Comparison of ENCODE assay signal across 26 mouse cellular contexts in genomic region chr7:24348896-24349295, GRCm38 (mm10). TPM values are rescaled to one million over a fixed set of nuclear protein-coding genes. Genes with fewer than 3 reads are reported as not detected.
A peak's percentile ranks its signal among the peaks of the same experiment; 100 is the strongest.
DNase-seq lines count a peak whose midpoint lies in the region; ATAC-seq and TF ChIP-seq lines count a peak whose summit lies in the region.
"Had no signal": no experiment of that assay in that cellular context is flagged by ENCODE, and none has a peak within 500 bp of the region (broad histone marks: within the 10 kb centered on the region; RNA-seq: fewer than 3 reads in every experiment).

Gene Lypd5 (plus strand): TSS chr7:24349196.

- 33% methylated on average over 6 of the region's 6 CpGs for WGBS in embryonic facial prominence, embryonic 15.5 days
- 45% methylated on average over 6 of the region's 6 CpGs for WGBS in embryonic facial prominence, embryonic 10.5 days
- WGBS in lung, adult 2 months: 39% methylated on average over 6 of the region's 6 CpGs
- 42% methylated on average over 6 of the region's 6 CpGs for WGBS in stomach, embryonic 16.5 days
- 36% methylated on average over 6 of the region's 6 CpGs for WGBS in heart, embryonic 12.5 days

- H3K9ac ChIP-seq in embryonic facial prominence, embryonic 15.5 days: no peak within 1 kb of the TSS
- H3K9ac ChIP-seq in stomach, embryonic 16.5 days (ENCODE audit: low read length): peak within 1 kb of the TSS; percentile 7; the same call in 1 of the 2 replicates
- H3K9ac ChIP-seq in heart, embryonic 12.5 days: no peak within 1 kb of the TSS
- H3K9ac ChIP-seq: embryonic facial prominence, embryonic 13.5 days; hindbrain, embryonic 12.5 days had no signal

- no peak within 1 kb of the TSS for H3K27ac ChIP-seq in embryonic facial prominence, embryonic 15.5 days (replicated peaks)
- no peak within 1 kb of the TSS for H3K27ac ChIP-seq in embryonic facial prominence, embryonic 10.5 days (replicated peaks)
- H3K27ac ChIP-seq in stomach, embryonic 16.5 days (ENCODE audit: low read length): no peak within 1 kb of the TSS
- no peak within 1 kb of the TSS for H3K27ac ChIP-seq in heart, embryonic 12.5 days (ENCODE audit: poor library complexity, severe bottlenecking)
- H3K27ac ChIP-seq: embryonic facial prominence, embryonic 13.5 days; heart, adult 2 months; heart, embryonic 10.5 days; hindbrain, embryonic 12.5 days; hindbrain, postnatal 0 days had no signal

- no peaks in the 10 kb centered on the region for H3K27me3 ChIP-seq in embryonic facial prominence, embryonic 15.5 days
- H3K27me3 ChIP-seq in embryonic facial prominence, embryonic 10.5 days (replicated peaks; ENCODE audit: low read depth, poor library complexity, severe bottlenecking): 0 out of 2 replicates have a peak, but pooled peaks cover 7% of the 10 kb centered on the region
- H3K27me3 ChIP-seq in stomach, embryonic 16.5 days (ENCODE audit: control insufficient read depth, insufficient read depth, low read length): no peaks in the 10 kb centered on the region
- H3K27me3 ChIP-seq in heart, embryonic 12.5 days (replicated peaks): peaks cover 29% of the 10 kb centered on the region

- no peak for ATAC-seq in embryonic facial prominence, embryonic 15.5 days (ENCODE audit: insufficient number of reproducible peaks, low FRiP score, low TSS enrichment, low read depth)
- no peak for ATAC-seq in stomach, embryonic 16.5 days (ENCODE audit: insufficient read depth, low FRiP score)
- no peak for ATAC-seq in heart, embryonic 12.5 days (ENCODE audit: insufficient number of reproducible peaks, low FRiP score)
- ATAC-seq: forebrain, embryonic 14.5 days; hindbrain, postnatal 0 days; inflammation-experienced regulatory T-cells, adult 6 months; intestine, embryonic 16.5 days; Patski had no signal

- no peaks in the 10 kb centered on the region for H3K36me3 ChIP-seq in embryonic facial prominence, embryonic 15.5 days
- H3K36me3 ChIP-seq in embryonic facial prominence, embryonic 10.5 days (replicated peaks): no peaks in the 10 kb centered on the region
- no peaks in the 10 kb centered on the region for H3K36me3 ChIP-seq in stomach, embryonic 16.5 days (ENCODE audit: control insufficient read depth, insufficient read depth, low read length)
- H3K36me3 ChIP-seq in heart, embryonic 12.5 days: no peaks in the 10 kb centered on the region
- H3K36me3 ChIP-seq: embryonic facial prominence, embryonic 13.5 days; G1E; heart, embryonic 10.5 days; hindbrain, embryonic 12.5 days had no signal

- no peak for TF ChIP-seq CTCF in lung, adult 2 months (IDR thresholded peaks at IDR 0.05; ENCODE audit: insufficient read depth, low read length)

- H3K4me2 ChIP-seq in embryonic facial prominence, embryonic 15.5 days (replicated peaks): no peak within 1 kb of the TSS
- H3K4me2 ChIP-seq in stomach, embryonic 16.5 days (ENCODE audit: low read depth, low read length): no peak within 1 kb of the TSS
- no peak within 1 kb of the TSS for H3K4me2 ChIP-seq in heart, embryonic 12.5 days
- H3K4me2 ChIP-seq: embryonic facial prominence, embryonic 13.5 days; hindbrain, embryonic 12.5 days had no signal

- H3K4me1 ChIP-seq in embryonic facial prominence, embryonic 15.5 days: no peaks in the 10 kb centered on the region
- no peaks in the 10 kb centered on the region for H3K4me1 ChIP-seq in embryonic facial prominence, embryonic 10.5 days
- H3K4me1 ChIP-seq in lung, adult 2 months (ENCODE audit: control insufficient read depth, insufficient read depth, low read length): no peaks in the 10 kb centered on the region
- no peaks in the 10 kb centered on the region for H3K4me1 ChIP-seq in stomach, embryonic 16.5 days (ENCODE audit: control insufficient read depth, insufficient read depth, low read length)
- H3K4me1 ChIP-seq in heart, embryonic 12.5 days (replicated peaks): no peaks in the 10 kb centered on the region
- H3K4me1 ChIP-seq: embryonic facial prominence, embryonic 13.5 days; heart, embryonic 10.5 days; hindbrain, embryonic 12.5 days had no signal

- H3K4me3 ChIP-seq in embryonic facial prominence, embryonic 15.5 days (replicated peaks): no peak within 1 kb of the TSS
- no peak within 1 kb of the TSS for H3K4me3 ChIP-seq in embryonic facial prominence, embryonic 10.5 days
- H3K4me3 ChIP-seq in lung, adult 2 months (replicated peaks; ENCODE audit: extremely low read depth, low read depth, low read length): no peak within 1 kb of the TSS
- no peak within 1 kb of the TSS for H3K4me3 ChIP-seq in stomach, embryonic 16.5 days (replicated peaks; ENCODE audit: low read length)
- H3K4me3 ChIP-seq in heart, embryonic 12.5 days: no peak within 1 kb of the TSS
- H3K4me3 ChIP-seq: embryonic facial prominence, embryonic 13.5 days; heart, adult 2 months; heart, embryonic 10.5 days; hindbrain, embryonic 12.5 days had no signal

- H3K9me3 ChIP-seq in embryonic facial prominence, embryonic 15.5 days (replicated peaks): no peaks in the 10 kb centered on the region
- H3K9me3 ChIP-seq in embryonic facial prominence, embryonic 10.5 days: no peaks in the 10 kb centered on the region; the same call in 1 of the 2 replicates
- H3K9me3 ChIP-seq in stomach, embryonic 16.5 days (replicated peaks; ENCODE audit: control insufficient read depth, low read length): no peaks in the 10 kb centered on the region
- no peaks in the 10 kb centered on the region; the same call in 1 of the 2 replicates for H3K9me3 ChIP-seq in heart, embryonic 12.5 days (replicated peaks)
- H3K9me3 ChIP-seq: embryonic facial prominence, embryonic 13.5 days; G1E; heart, embryonic 10.5 days; hindbrain, embryonic 12.5 days had no signal

- DNase-seq in embryonic facial prominence, embryonic 10.5 days (ENCODE audit: low spot score): no peak
- no peak for DNase-seq in lung, adult 2 months
- no peak for DNase-seq in lung, adult 18-20 months
- DNase-seq: adrenal gland, postnatal 10 days; adrenal gland, postnatal 36 days; cerebellum, adult 2 months; cerebellum, adult 9-11 months; cerebellum, postnatal 25 days; gastrocnemius, postnatal 10 days; gastrocnemius, postnatal 36 days; heart, adult 2 months had no signal

- no peak for TF ChIP-seq POLR2A in lung, adult 2 months (IDR thresholded peaks at IDR 0.05; ENCODE audit: borderline replicate concordance, extremely low read depth, low read depth, low read length)

RNA-seq across cellular contexts. Expression of gene Lypd5, which starts in this region (rescaled TPM):
- polyA plus RNA-seq in embryonic facial prominence, embryonic 15.5 days (2015; fragmentation: Nextera tagmentation; extraction: Ambion mirVana): 30.8 and 40.2 TPM in 2 replicates
- polyA plus RNA-seq in embryonic facial prominence, embryonic 10.5 days (2016; fragmentation: Nextera tagmentation; extraction: Ambion mirVana): not detected in 2 replicates
- polyA plus RNA-seq in lung, adult 2 months (2012; rRNA removed): 32.1 TPM in 1 of 2 replicates, not detected in the other
- polyA plus RNA-seq in stomach, embryonic 16.5 days (2015; fragmentation: Nextera tagmentation; extraction: Ambion mirVana): 11.6 and 36.4 TPM in 2 replicates
- polyA plus RNA-seq in heart, embryonic 12.5 days (2016; fragmentation: Nextera tagmentation; extraction: Ambion mirVana): not detected in 2 replicates
- polyA plus RNA-seq: cerebellum, adult 2 months; forebrain, embryonic 11.5 days; forebrain, embryonic 14.5 days; G1E; heart, adult 2 months; heart, embryonic 10.5 days; heart, embryonic 14.5 days; heart, postnatal 0 days; hindbrain, embryonic 12.5 days; inflammation-experienced regulatory T-cells, adult 6 months; intestine, embryonic 16.5 days; Patski had no signal
